Mouse (Mus musculus) hematopoietic stem cell, adult 5-6 weeks (primary cell): ENCODE results near the gene Il17rb. TPM values are rescaled to one million over a fixed set of nuclear protein-coding genes. Genes with fewer than 3 reads are reported as not detected.

ENCODE experiments used
- ATAC-seq, 2 experiments: fragments of 125-278 bp in 1 of 2; replicated peaks in 1 of 2; 2 replicates each; pipeline ENCODE4 v1.8.0; 2016 to 2017; ENCODE audit warnings: inconsistent platforms in 2 of 2, mild to moderate bottlenecking in 2 of 2, moderate number of reproducible peaks in 2 of 2, low read depth in 1 of 2, moderate TSS enrichment in 1 of 2; ENCODE audit not compliant: low FRiP score in 2 of 2, poor library complexity in 2 of 2, severe bottlenecking in 2 of 2, insufficient read depth in 1 of 2, low TSS enrichment in 1 of 2
- total RNA-seq: library from RNA; stranded (forward); fragments of 172-1452, 232-1000 nt; gene quantifications from 2 replicates; pipeline ENCODE4 v1.2.3, GENCODE M21; 2017

The Il17rb gene
- total RNA-seq, 1 experiment from 2014 or later, result 3.4 TPM

DNA sequence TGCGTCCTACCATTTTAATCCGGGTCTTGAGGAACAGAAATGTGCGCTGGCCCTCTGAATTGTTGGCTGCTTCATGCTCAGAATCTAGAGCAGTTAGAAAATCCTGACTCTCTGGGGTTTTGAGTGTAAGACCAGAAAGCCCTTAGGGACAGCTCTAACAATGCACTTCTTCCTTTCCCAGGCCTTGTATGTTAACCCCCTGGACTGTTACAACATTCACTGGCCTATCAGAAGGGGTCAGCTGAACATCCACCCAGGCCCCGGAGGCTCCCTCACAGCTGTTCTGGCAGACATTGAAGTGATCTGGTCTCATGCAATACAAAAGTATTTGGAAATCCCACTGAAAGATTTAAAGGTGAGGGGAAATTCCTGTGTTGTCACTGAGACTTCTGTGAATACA, 22.6 kb downstream of the Il17rb start:
- no peak for ATAC-seq

DNA sequence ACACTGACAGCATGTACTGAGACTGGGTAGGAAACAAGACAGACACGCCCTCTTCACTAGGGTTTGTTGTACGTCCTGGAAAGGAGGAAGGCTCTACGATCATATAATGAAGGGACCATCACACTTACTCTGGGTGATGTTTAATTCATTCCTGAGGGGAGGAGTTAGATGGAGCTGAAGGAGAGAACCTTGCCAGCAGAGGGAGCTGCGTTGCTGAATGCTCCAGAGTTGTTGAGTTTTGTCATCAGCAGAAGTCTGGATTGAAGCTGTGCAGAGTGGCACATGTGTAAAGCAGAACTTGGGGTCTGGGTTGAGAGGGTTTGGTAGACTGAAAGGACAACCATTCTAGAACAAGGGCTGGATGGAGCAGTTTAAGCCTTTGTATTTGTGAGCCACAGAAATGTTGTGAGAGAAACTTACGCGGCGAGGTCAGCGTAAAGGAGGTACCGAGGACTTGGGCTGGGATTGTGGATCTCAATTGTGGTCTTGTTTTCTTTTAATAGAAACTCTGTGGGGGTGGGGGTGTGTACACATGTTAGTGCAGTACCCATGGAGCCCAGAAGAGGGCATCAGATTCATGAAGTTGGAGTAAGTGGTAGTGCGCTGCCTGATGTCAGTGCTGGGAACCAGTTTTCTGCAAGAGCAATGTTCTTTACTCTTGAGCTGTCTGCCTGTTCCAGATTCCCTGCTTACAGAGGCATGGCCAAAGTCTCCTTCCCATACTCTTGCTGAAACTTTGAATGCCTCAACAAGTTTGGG, 28.1 kb downstream of the Il17rb start:
- ATAC-seq, result peak; percentile 41 to 55; a peak in 3 of 4 replicates

DNA sequence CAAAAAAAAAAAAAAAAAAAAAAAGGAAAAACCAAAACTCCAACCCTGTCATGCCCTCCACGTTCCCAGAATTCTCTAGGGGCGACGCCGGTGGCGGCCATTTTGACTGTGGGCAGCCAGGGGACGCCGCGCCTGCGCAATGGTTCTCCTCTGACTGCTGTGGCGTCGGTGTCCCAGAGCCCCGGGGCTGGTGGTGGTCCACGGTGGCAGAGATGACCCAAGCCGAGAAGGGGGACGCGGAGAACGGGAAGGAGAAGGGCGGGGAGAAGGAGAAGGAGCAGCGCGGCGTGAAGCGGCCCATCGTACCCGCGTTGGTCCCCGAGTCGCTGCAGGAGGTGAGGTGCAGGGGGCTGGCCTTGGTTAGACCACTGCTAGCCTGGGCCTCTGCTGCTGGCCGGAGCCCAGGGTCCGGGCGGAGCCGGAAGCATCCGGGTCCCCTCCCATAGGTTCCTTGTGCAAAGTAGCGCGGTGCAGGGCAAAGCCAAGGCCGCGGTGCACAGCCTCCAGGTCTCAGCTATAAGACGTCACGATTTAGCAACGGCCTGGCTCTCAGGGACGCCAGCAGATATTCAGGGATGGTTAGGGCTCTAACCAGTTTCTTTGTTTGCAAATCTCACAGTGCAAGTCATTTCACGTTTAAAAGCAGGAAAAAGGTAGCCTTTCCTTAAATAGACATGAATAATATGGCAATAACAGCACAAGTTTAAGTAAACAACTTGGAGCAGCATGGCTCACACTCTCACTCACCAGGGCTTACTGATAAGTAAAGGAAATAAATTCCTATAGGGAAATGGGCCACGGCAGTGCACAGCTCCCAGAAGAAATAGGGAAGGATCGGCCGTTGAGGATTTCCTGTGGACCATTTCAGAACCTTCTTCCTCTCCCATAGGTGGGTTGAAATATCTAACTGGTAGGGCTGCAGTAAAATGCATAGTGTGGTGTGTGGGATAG, 30.2 kb downstream of the Il17rb start, which contains the start of gene Actr8:
Actr8 (plus strand) TSS at position 84 of the 951 bp plus-strand sequence.
- peak; percentile 85 to 86 for ATAC-seq

GRCm38 (mm10) chr14:29976927-29977326, 31.8 kb downstream of the Il17rb start:
- no peak for ATAC-seq

DNA sequence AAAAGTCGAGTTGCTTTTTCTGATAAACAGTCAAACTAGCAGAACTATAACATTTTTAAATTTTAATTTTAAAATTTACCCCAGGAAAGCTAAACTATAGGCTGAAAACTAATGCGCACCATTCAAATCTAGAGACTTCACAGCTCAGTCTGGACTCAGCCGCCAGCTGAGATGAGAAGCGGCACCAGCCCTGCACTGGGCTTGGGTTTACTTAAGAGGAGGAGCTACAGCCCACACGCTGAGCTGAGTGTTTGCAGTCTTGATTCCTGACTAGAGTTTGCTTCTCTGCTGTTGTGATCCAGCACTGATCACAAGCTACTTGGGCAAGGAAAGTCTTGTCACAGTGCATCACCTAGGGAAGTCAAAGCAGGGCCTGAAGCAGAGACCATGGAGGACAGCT, 36.7 kb downstream of the Il17rb start:
- ATAC-seq, result no peak

DNA sequence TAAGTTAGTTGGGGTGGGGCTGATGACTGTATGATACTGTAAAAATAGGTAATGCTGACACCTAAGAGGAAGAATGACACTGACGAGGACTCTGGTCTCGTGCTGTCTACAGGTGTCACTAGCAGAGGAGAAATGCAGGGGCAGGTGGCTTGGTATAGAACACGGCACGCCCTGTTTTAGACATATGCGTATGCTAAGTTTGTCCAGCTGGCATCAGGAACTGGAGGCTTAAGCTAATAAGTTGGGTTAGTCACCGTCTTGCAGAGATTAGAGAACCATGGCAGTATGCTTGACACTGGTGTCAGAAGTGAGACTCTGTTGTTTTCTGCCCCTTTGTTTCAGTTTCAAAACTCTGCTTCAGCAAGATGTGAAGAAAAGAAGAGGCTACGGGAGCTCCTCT, 37.2 kb downstream of the Il17rb start:
- ATAC-seq, result no peak

DNA sequence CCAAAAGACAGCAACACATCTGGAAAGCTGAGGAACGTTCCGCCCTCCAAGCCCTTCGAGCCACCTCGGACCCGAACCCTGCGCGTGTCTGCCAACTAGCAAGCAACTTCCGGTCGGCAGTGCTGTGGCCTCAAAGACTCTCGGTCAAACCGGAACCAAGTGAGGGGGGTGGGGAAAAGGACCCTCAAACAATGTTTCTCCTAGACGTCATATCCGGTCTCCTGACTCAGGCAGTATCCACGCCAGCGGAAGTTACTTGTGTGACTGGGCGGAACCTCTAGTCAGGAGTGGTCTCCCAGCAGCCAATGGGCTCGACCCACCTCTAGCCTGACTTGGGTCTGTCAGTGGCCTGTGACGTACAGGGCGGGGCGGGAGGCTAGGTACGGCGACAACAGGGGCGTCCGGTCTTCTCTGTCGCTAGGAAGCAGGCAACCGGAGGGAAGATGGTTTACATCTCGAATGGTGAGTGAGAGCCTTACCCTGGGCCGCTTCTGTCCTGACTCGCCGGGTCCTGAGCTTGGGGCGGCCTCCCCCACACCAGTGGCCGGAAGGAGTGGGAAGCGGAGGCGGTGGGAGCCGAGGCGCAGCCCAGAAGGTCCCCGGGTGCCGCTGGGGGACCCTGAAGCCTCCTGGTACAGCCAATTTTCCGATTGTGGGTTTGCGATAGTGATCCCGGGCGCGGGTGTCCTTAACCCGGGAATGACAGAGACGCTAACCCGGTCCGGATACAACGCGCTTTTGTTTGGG, 40.4 kb downstream of the Il17rb start, which contains the start of gene Selenok:
Selenok (plus strand) TSS at position 234 of the 747 bp plus-strand sequence.
- peak; percentile 98 to 99 for ATAC-seq

DNA sequence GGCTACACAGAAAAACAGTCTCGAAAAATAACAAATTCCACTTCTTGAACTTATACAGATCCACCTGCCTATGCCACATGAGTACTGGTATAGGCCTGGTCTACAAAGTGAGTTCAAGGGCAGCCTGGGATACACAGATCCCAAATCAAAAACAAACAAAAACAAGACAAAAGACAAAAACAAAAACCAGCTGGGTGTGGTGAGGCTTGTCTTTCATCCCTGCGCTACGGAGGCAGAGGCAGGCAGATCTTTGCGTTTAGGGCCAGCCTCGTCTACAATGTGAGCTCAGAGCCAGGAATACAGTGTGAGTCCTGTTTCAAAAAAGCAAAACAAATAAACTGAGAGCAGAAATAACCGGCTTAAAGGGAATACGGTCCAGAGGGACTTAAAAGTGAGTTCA, 41.1 kb downstream of the Il17rb start:
- no peak for ATAC-seq

DNA sequence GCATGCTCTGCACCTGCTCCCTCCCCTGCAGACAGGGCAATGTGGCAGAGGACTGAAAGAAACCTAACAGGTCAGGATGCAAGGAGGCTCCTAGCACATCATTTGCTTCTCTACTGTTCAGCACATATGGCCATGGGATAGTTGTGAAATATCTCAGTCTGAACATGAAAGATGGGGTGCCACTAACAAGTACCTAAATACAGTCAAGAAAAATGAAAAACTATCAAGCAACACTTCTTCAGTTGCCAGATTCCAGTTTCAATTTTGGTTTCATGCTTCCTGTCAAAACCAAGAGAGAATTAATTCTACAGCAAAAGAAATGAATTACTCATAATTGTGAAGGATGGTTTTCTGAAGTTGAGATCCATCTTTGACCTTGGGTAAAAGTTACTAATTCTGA, 51.3 kb downstream of the Il17rb start:
- ATAC-seq, result no peak

GRCm38 (mm10) chr14:29950805-29951204, 57.9 kb downstream of the Il17rb start:
- peak; percentile 96 to 99 for ATAC-seq

DNA sequence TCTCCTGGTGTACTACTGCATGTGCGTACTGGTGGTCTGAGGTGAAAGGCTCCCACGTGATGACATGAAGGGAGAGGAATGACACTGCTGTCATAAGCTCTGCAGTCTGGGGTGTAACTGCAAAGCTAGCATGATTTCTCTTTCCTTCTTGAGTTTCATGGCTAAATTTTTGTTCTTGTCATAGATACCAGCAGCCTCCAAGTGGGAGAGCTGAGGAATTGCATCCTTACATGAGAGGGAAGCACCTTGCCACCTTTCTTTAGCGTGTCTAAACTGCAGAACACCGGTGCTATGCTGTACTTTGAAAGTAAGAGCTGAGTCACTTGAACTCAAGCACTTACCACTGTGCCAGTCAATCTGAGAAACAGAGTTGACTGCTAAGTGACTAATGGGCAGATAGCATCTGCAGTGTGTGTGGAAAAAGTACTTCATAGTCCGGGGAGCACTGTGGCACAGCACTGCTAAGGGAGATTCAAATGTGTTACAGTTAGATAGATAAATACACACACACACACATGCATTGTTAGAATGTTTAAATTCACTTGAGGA, 61.9 kb downstream of the Il17rb start:
- no peak for ATAC-seq

Other genes with a start within 250 kb of the Il17rb start
- gene Selenok, start 40.6 kb downstream of the Il17rb start, total RNA-seq, result 309 and 371 TPM in 2 replicates
- 38.1 and 40.5 TPM in 2 replicates for gene Actr8, start 30.6 kb downstream of the Il17rb start, total RNA-seq
- gene Chdh, start 127 bp upstream of the Il17rb start, total RNA-seq, result 10.5 and 14.8 TPM in 2 replicates